In the genomic region with DNA sequence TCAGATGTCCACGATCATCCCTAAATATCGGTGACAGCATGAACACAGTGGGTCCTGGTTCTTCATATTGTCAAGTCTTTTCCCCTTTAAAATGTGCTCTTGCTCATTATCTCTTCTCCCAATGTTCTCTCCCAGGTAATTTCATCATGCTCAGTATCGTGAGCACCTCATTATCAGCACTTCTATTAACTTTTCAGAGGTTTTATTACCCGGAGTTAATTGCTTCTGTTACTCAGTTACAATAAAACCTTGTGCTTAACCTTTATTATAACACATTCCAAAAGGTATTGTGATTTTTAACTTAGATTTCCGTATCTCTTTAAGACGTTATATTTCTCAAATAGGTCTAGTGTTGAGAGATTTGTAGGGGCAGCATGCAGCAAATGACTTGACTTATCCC, we compare ENCODE assay signal across 24 mouse cellular contexts.
"Had no signal": no experiment of that assay in that cellular context is flagged by ENCODE, and none has a peak within 500 bp of the region (broad histone marks: within the 10 kb centered on the region; RNA-seq: fewer than 3 reads in every experiment).

No protein-coding gene starts in this region.

- H3K27me3 ChIP-seq: heart, embryonic 13.5 days; heart, embryonic 15.5 days; hindbrain, embryonic 12.5 days; limb, embryonic 12.5 days; liver, embryonic 12.5 days had no signal

- H3K4me1 ChIP-seq: heart, embryonic 13.5 days; heart, embryonic 15.5 days; hindbrain, embryonic 12.5 days; limb, embryonic 10.5 days; limb, embryonic 12.5 days; liver, embryonic 12.5 days had no signal

- H3K4me3 ChIP-seq: heart, adult 2 months; heart, embryonic 13.5 days; heart, embryonic 15.5 days; hindbrain, embryonic 12.5 days; layer of hippocampus, adult 2 months; left cerebral cortex, adult 2 months; limb, embryonic 10.5 days; limb, embryonic 12.5 days; liver, embryonic 12.5 days had no signal

- ATAC-seq: forebrain, embryonic 16.5 days; hindbrain, embryonic 16.5 days; liver, embryonic 12.5 days had no signal

- DNase-seq: gastrocnemius, postnatal 14 days; gastrocnemius, postnatal 36 days; heart, adult 11 months; heart, adult 2 months; heart, postnatal 14 days; heart, postnatal 36 days; kidney, adult 18-20 months; kidney, adult 8-10 months; kidney, postnatal 10 days; kidney, postnatal 25 days; kidney, postnatal 4 days; liver had no signal

- H3K4me2 ChIP-seq: heart, embryonic 11.5 days; heart, embryonic 13.5 days; heart, embryonic 15.5 days; hindbrain, embryonic 12.5 days; hindbrain, embryonic 14.5 days; limb, embryonic 12.5 days; liver, embryonic 12.5 days had no signal

- H3K9me3 ChIP-seq: heart, embryonic 13.5 days; heart, embryonic 15.5 days; hindbrain, embryonic 12.5 days; limb, embryonic 10.5 days; limb, embryonic 12.5 days; liver, embryonic 12.5 days had no signal

- H3K27ac ChIP-seq: heart, adult 2 months; heart, embryonic 13.5 days; heart, embryonic 15.5 days; hindbrain, embryonic 12.5 days; hindbrain, embryonic 14.5 days; layer of hippocampus, adult 2 months; left cerebral cortex, adult 2 months; limb, embryonic 10.5 days; limb, embryonic 12.5 days; liver, embryonic 12.5 days had no signal

- H3K36me3 ChIP-seq: heart, embryonic 13.5 days; heart, embryonic 15.5 days; hindbrain, embryonic 12.5 days; limb, embryonic 10.5 days; limb, embryonic 12.5 days; liver, embryonic 12.5 days had no signal

- H3K9ac ChIP-seq: heart, embryonic 13.5 days; heart, embryonic 15.5 days; hindbrain, embryonic 12.5 days; hindbrain, embryonic 14.5 days; limb, embryonic 12.5 days; liver, embryonic 12.5 days had no signal
